In genomic region chr1:38237831-38238230, GRCm38 (mm10) we compare ENCODE assay signal across 16 mouse cellular contexts.
"Had no signal": no experiment of that assay in that cellular context is flagged by ENCODE, and none has a peak within 500 bp of the region (broad histone marks: within the 10 kb centered on the region; RNA-seq: fewer than 3 reads in every experiment).

No protein-coding gene starts in this region.

- ATAC-seq: intestine, postnatal 0 days; liver, postnatal 0 days had no signal

- H3K27me3 ChIP-seq: liver, embryonic 13.5 days; lung, embryonic 15.5 days; midbrain, embryonic 12.5 days had no signal

- H3K9me3 ChIP-seq: liver, embryonic 13.5 days; lung, embryonic 15.5 days; megakaryocyte, embryonic 14.5 days; midbrain, embryonic 12.5 days had no signal

- H3K9ac ChIP-seq: liver, embryonic 13.5 days; liver, postnatal 0 days; lung, embryonic 15.5 days; midbrain, embryonic 12.5 days had no signal

- DNase-seq: kidney, adult 8-10 months; kidney, postnatal 36 days; layer of hippocampus, adult 9-11 months; layer of hippocampus, postnatal 36 days; liver; liver, embryonic 13.5 days; liver, postnatal 0 days; lung, postnatal 14 days; right cerebral cortex, adult 18-20 months; thymus, postnatal 14 days had no signal

- H3K4me3 ChIP-seq: liver, embryonic 13.5 days; lung, embryonic 15.5 days; megakaryocyte, embryonic 14.5 days; midbrain, embryonic 12.5 days had no signal

- H3K4me1 ChIP-seq: midbrain, embryonic 12.5 days had no signal

- H3K36me3 ChIP-seq: liver, embryonic 13.5 days; lung, embryonic 15.5 days; midbrain, embryonic 12.5 days had no signal

- H3K4me2 ChIP-seq: liver, embryonic 13.5 days; lung, embryonic 15.5 days; midbrain, embryonic 12.5 days had no signal

- H3K27ac ChIP-seq: liver, embryonic 13.5 days; lung, embryonic 15.5 days; macrophage; midbrain, embryonic 12.5 days; stomach, postnatal 0 days had no signal
